Mouse (Mus musculus): ENCODE measurements around the gene Bhlhe40.

- TF ChIP-seq USF1 (IDR thresholded peaks at IDR 0.05; ENCODE audit: low read depth, low read length) (no peak), JUND (IDR thresholded peaks at IDR 0.05; ENCODE audit: low read depth, low read length) (no peak)
Observed at GRCm38 (mm10) chr6:108678227-108678626, 17.8 kb downstream of the Bhlhe40 start.
